In genomic region chr10:96617221-96617950, GRCm38 (mm10) we compare ENCODE assay signal across 8 mouse cellular contexts. TPM values are rescaled to one million over a fixed set of nuclear protein-coding genes. Genes with fewer than 3 reads are reported as not detected.
DNase-seq lines count a peak whose midpoint lies in the region; ATAC-seq and TF ChIP-seq lines count a peak whose summit lies in the region.

No protein-coding gene starts in this region.

- ATAC-seq in activated CD4-positive, CD25-positive, alpha-beta regulatory T cell, adult 4 months: peak; percentile 0
- peak; percentile 49 for ATAC-seq in heart, embryonic 12.5 days (ENCODE audit: insufficient number of reproducible peaks, low FRiP score)
- peak; percentile 23 for ATAC-seq in kidney, postnatal 0 days (replicated peaks; ENCODE audit: low FRiP score, low read depth)
- peak; percentile 21; the same call in 1 of the 2 replicates for ATAC-seq in lung, embryonic 16.5 days (ENCODE audit: low read depth)

- peak overlapping the region; percentile 62 for H3K4me2 ChIP-seq in heart, embryonic 12.5 days
- peak overlapping the region; percentile 62 for H3K4me2 ChIP-seq in kidney, postnatal 0 days (ENCODE audit: low read length)
- H3K4me2 ChIP-seq in lung, embryonic 16.5 days (ENCODE audit: low read depth, low read length): peak overlapping the region; percentile 28

- no peaks in the 10 kb centered on the region for H3K27me3 ChIP-seq in embryonic facial prominence, embryonic 10.5 days (replicated peaks; ENCODE audit: low read depth, poor library complexity, severe bottlenecking)
- no peaks in the 10 kb centered on the region for H3K27me3 ChIP-seq in heart, embryonic 12.5 days (replicated peaks)
- H3K27me3 ChIP-seq in kidney, postnatal 0 days (ENCODE audit: insufficient read depth, low read length): no peaks in the 10 kb centered on the region
- no peaks in the 10 kb centered on the region for H3K27me3 ChIP-seq in lung, embryonic 16.5 days (ENCODE audit: control insufficient read depth, insufficient read depth, low read depth, low read length)

- no peaks in the 10 kb centered on the region for H3K9me3 ChIP-seq in embryonic facial prominence, embryonic 10.5 days
- peaks cover 4% of the 10 kb centered on the region; the same call in 1 of the 2 replicates for H3K9me3 ChIP-seq in heart, embryonic 12.5 days (replicated peaks)
- H3K9me3 ChIP-seq in kidney, postnatal 0 days (replicated peaks; ENCODE audit: low read length): no peaks in the 10 kb centered on the region
- H3K9me3 ChIP-seq in lung, embryonic 16.5 days (ENCODE audit: control insufficient read depth, low read length): no peaks in the 10 kb centered on the region

- H3K9ac ChIP-seq in heart, embryonic 12.5 days: peak overlapping the region; percentile 98
- H3K9ac ChIP-seq in kidney, postnatal 0 days (ENCODE audit: low read depth, low read length): peak overlapping the region; percentile 99
- peak overlapping the region; percentile 100 for H3K9ac ChIP-seq in lung, embryonic 16.5 days (ENCODE audit: low read length)

- WGBS in embryonic facial prominence, embryonic 10.5 days: under 1% methylated on average over 78 of the region's 78 CpGs
- under 1% methylated on average over 78 of the region's 78 CpGs for WGBS in heart, embryonic 12.5 days
- under 1% methylated on average over 67 of the region's 78 CpGs for WGBS in kidney, postnatal 0 days
- WGBS in lung, embryonic 16.5 days: under 1% methylated on average over 67 of the region's 78 CpGs

- no peak for TF ChIP-seq CTCF in kidney, postnatal 0 days (IDR thresholded peaks at IDR 0.05; ENCODE audit: low read depth)

- peak overlapping the region; percentile 98 for H3K4me3 ChIP-seq in embryonic facial prominence, embryonic 10.5 days
- H3K4me3 ChIP-seq in heart, embryonic 12.5 days: peak overlapping the region; percentile 90
- peak overlapping the region; percentile 100 for H3K4me3 ChIP-seq in kidney, postnatal 0 days (replicated peaks; ENCODE audit: low read depth, low read length)
- peak overlapping the region; percentile 94 for H3K4me3 ChIP-seq in lung, embryonic 16.5 days (ENCODE audit: low read length)

- H3K27ac ChIP-seq in embryonic facial prominence, embryonic 10.5 days (replicated peaks): peak overlapping the region; percentile 98
- peak overlapping the region; percentile 97 for H3K27ac ChIP-seq in heart, embryonic 12.5 days (ENCODE audit: poor library complexity, severe bottlenecking)
- H3K27ac ChIP-seq in kidney, postnatal 0 days: peak overlapping the region; percentile 98
- H3K27ac ChIP-seq in lung, embryonic 16.5 days (ENCODE audit: low read length): peak overlapping the region; percentile 98

- peak; percentile 58 for DNase-seq in 3134 (ENCODE audit: extremely low read depth, insufficient read length, low spot score)
- DNase-seq in embryonic facial prominence, embryonic 10.5 days (ENCODE audit: low spot score): peak; percentile 63
- DNase-seq in kidney, postnatal 0 days (ENCODE audit: low spot score): peak; percentile 57
- peak; percentile 59 for DNase-seq in retina, embryonic 14.5 days (ENCODE audit: low spot score)
- peak; percentile 48 for DNase-seq in urinary bladder, postnatal 14 days (ENCODE audit: low spot score)

- peaks cover 31% of the 10 kb centered on the region for H3K4me1 ChIP-seq in embryonic facial prominence, embryonic 10.5 days
- H3K4me1 ChIP-seq in heart, embryonic 12.5 days (replicated peaks): peaks cover 20% of the 10 kb centered on the region
- H3K4me1 ChIP-seq in kidney, postnatal 0 days (replicated peaks; ENCODE audit: insufficient read depth, low read length): peaks cover 8% of the 10 kb centered on the region
- H3K4me1 ChIP-seq in lung, embryonic 16.5 days (replicated peaks; ENCODE audit: control insufficient read depth, insufficient read depth, low read length): peaks cover 15% of the 10 kb centered on the region

- H3K36me3 ChIP-seq in embryonic facial prominence, embryonic 10.5 days (replicated peaks): peaks cover 26% of the 10 kb centered on the region
- peaks cover 23% of the 10 kb centered on the region for H3K36me3 ChIP-seq in heart, embryonic 12.5 days
- H3K36me3 ChIP-seq in kidney, postnatal 0 days (ENCODE audit: insufficient read depth, low read length): peaks cover 6% of the 10 kb centered on the region
- peaks cover 8% of the 10 kb centered on the region; the same call in 1 of the 2 replicates for H3K36me3 ChIP-seq in lung, embryonic 16.5 days (ENCODE audit: control insufficient read depth, insufficient read depth, low read length)

RNA-seq across cellular contexts. Expression of gene Btg1, which starts 0.6 kb away (rescaled TPM):
- 100 to 1,000 TPM; 187 to 198 TPM for polyA plus RNA-seq in activated CD4-positive, CD25-positive, alpha-beta regulatory T cell, adult 4 months (2017; shearing (Covaris generic))
- polyA plus RNA-seq in embryonic facial prominence, embryonic 10.5 days (2016; fragmentation: Nextera tagmentation; extraction: Ambion mirVana): 23.2 and 29.7 TPM in 2 replicates
- 46.9 and 51.6 TPM in 2 replicates for polyA plus RNA-seq in heart, embryonic 12.5 days (2016; fragmentation: Nextera tagmentation; extraction: Ambion mirVana)
- polyA plus RNA-seq in kidney, postnatal 0 days (2015; fragmentation: Nextera tagmentation; extraction: Ambion mirVana): 54.7 and 59.5 TPM in 2 replicates
- polyA plus RNA-seq in lung, embryonic 16.5 days (2015; fragmentation: Nextera tagmentation; extraction: Ambion mirVana): 58.6 and 62.4 TPM in 2 replicates

Comparison
In these comparisons a context has a peak if more than half of its experiments do, and no peak if none do; other contexts are left out.
1. Peak in every context shown above with its lines: DNase-seq, ATAC-seq, H3K4me3 ChIP-seq and H3K27ac ChIP-seq.